Mouse (Mus musculus) hindbrain, postnatal 0 days (tissue): ENCODE measurements around the gene Ssc5d. TPM values are rescaled to one million over a fixed set of nuclear protein-coding genes. Genes with fewer than 3 reads are reported as not detected.

Experiments used
- ATAC-seq: fragments of 200-750 bp; cut with Nextera tagmentation; 2 replicates; pipeline ENCODE4 v1.8.0; 2017; ENCODE audit warnings: mild to moderate bottlenecking, moderate TSS enrichment, moderate library complexity
- DNase-seq: peaks from one replicate; pipeline ENCODE4 v3.0.0-alpha.2; 2015; ENCODE audit warnings: low spot score
- H3K27ac ChIP-seq: fragments of 300-500 bp; sonication (generic); 2 replicates; pipeline ENCODE4 v1.5.1; 2014; ENCODE audit warnings: mild to moderate bottlenecking
- H3K27me3 ChIP-seq: fragments of 300-500 bp; sonication (generic); 2 replicates; pipeline ENCODE4 v1.6.1; 2014; ENCODE audit warnings: low read length, mixed read lengths; ENCODE audit not compliant: insufficient read depth
- H3K36me3 ChIP-seq: fragments of 300-500 bp; sonication (generic); 2 replicates; pipeline ENCODE4 v1.6.1; 2014; ENCODE audit warnings: low read length, mixed read lengths; ENCODE audit not compliant: insufficient read depth
- H3K4me1 ChIP-seq: fragments of 300-500 bp; sonication (generic); 2 replicates; pipeline ENCODE4 v1.6.1; 2014; ENCODE audit warnings: antibody characterized with exemption, low read length, mixed read lengths; ENCODE audit not compliant: insufficient read depth
- H3K4me2 ChIP-seq: fragments of 300-500 bp; sonication (generic); 2 replicates; pipeline ENCODE4 v1.6.1; 2014; ENCODE audit warnings: low read depth, mild to moderate bottlenecking, low read length, moderate library complexity, mixed read lengths
- H3K4me3 ChIP-seq: fragments of 300-500 bp; sonication (generic); 2 replicates; pipeline ENCODE4 v1.5.1; 2014; ENCODE audit warnings: low read length
- H3K9ac ChIP-seq: fragments of 300-500 bp; sonication (generic); replicated peaks from 2 replicates; pipeline ENCODE4 v1.6.1; 2014; ENCODE audit warnings: mild to moderate bottlenecking, low read length, moderate library complexity, mixed read lengths
- H3K9me3 ChIP-seq: fragments of 300-500 bp; sonication (generic); 2 replicates; pipeline ENCODE4 v1.6.1; 2016; ENCODE audit warnings: low read length, mixed read lengths
- CTCF ChIP-seq: IDR thresholded peaks from 2 replicates; pipeline ENCODE4 v1.5.1; 2016; ENCODE audit warnings: antibody characterized with exemption, control low read depth, low read depth
- WGBS: fragments of 180-500 bp; shearing (Covaris S2); extraction: QIAGEN DNeasy Blood & Tissue Kit; methylation state at CpG from one replicate; pipeline ENCODE4 v1.1.7; 2014; 5-methylcytosine and 5-hydroxymethylcytosine counted together
- polyA plus RNA-seq: library from polyadenylated mRNA; unstranded; fragments of >200 nt; fragmentation: Nextera tagmentation; extraction: Ambion mirVana; gene quantifications from 2 replicates; pipeline ENCODE4 v1.2.1, GENCODE M21; 2015
- total RNA-seq: library from RNA; depleted of rRNA; stranded (reverse); fragments of >200 nt; gene quantifications from 2 replicates; pipeline ENCODE4 v1.2.3, GENCODE M21; 2014

The Ssc5d gene
- total and polyA plus RNA-seq, 2 experiments from 2014 or later = 1.0 to 2.5 TPM

DNA sequence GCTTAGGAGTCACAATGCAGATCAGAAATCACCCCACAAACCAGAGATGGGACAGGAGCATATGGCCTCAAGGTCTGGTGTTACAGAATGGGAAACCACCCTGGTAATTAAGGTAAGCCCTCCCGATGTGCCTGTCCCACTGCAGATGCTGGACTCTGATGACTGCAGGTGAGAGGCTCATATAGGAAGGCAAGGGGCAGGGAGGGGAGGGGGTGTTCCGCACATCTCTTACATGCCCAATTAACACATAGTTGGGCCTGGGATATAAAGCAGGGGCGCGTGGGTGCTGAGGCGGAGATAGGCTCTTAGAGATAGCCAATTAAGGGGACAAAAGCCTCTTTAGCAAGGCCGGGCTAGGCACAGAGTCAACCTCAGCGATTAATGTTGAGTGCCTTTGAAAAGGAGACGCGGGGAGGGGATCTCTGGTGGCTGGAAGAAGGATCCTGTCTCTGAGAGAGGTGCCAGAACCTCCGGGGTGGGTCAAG, 19.1 kb upstream of the Ssc5d start, which contains the start of gene Gm36210:
TSS of gene Gm36210 (minus strand) at position 51 of the 485 bp plus-strand sequence.
- Histone ChIP-seq H3K4me1 (no peaks in the 10 kb centered on the region), H3K9me3 (no peaks in the 10 kb centered on the region), H3K27ac (no peak within 1 kb of the TSS), H3K9ac (no peak within 1 kb of the TSS), H3K4me2 (no peak within 1 kb of the TSS), H3K27me3 (no peaks in the 10 kb centered on the region), H3K36me3 (no peaks in the 10 kb centered on the region), H3K4me3 (no peak within 1 kb of the TSS)
- DNase-seq = no peak
- TF ChIP-seq CTCF = no peak
- WGBS = 61% methylated on average over 10 of the region's 10 CpGs
- ATAC-seq = no peak

DNA sequence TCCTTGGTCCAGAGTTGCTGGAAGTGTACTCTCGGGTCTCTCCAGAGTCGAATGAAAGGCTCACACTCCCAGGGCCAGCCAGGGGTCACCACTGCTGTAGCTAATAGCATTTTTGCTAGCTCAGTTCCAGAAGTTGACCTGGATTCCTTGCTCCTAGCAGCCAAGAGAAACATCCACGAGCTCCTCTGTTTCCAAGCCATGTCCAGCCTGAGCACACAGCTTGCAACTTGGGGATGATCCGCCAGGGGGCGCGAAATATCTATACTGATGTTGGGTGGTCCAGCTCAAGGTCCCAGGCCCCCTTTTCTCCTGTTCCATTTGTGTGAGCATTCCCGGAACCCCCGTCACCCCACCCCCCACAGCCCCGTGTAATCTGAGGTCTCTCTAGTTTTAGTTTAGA, 14.0 kb upstream of the Ssc5d start:
- H3K4me3 ChIP-seq = no peak overlapping the region
- no peaks in the 10 kb centered on the region for H3K27me3 ChIP-seq
- no peak overlapping the region for H3K27ac ChIP-seq

GRCm38 (mm10) chr7:4912248-4912647, 13.3 kb upstream of the Ssc5d start:
- 67% methylated on average over 5 of the region's 5 CpGs for WGBS
- no peak for TF ChIP-seq CTCF
- ATAC-seq (no peak), DNase-seq (peak; percentile 48)
- Histone ChIP-seq H3K4me1 (peaks cover 10% of the 10 kb centered on the region), H3K9ac (no peak overlapping the region), H3K27ac (no peak overlapping the region), H3K4me3 (no peak overlapping the region), H3K4me2 (no peak overlapping the region), H3K36me3 (no peaks in the 10 kb centered on the region), H3K27me3 (no peaks in the 10 kb centered on the region), H3K9me3 (no peaks in the 10 kb centered on the region)

More for the DNA sequence above, 14.0 kb upstream of the Ssc5d start:
- no peaks in the 10 kb centered on the region for H3K36me3 ChIP-seq
- H3K9ac ChIP-seq = no peak overlapping the region
- no peak overlapping the region for H3K4me2 ChIP-seq
- DNase-seq (peak; percentile 72), ATAC-seq (no peak)
- peaks cover 7% of the 10 kb centered on the region for H3K4me1 ChIP-seq
- 29% methylated on average over 9 of the region's 9 CpGs for WGBS
- no peaks in the 10 kb centered on the region for H3K9me3 ChIP-seq
- TF ChIP-seq CTCF = peak; percentile 64; the same call in 1 of the 2 replicates

DNA sequence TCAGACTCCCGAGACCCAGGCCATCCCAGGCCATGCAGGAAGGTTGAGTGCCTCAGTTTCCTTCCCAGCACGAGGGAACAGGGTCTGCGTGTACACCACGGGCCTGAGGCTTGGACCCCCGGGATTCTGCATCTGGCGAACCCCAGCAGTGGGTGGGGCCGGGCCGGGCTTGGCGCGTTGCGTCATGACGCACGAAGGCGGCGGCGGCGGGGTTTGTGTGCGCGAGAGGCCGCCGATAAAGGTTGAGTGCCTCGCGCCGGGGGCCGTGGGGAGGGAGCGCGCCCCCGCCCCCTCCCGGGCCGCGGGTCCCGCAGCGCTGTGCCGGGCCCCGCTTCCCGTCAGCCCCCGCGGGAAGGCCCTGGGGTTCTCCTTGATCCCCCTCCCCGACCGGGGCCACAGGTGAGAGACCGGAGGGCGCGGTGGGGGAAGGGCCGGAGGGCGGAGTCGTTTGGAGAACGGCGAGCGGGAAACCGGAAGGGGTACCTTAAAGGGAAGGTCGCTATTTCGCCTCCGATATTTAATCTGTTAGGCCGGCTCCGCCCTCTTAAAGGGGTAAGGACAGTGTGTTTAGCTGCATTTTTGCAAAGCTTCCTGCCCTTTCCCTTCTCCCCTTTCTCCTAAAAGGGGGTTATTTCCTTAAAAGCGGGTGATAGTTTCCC, 10.4 kb upstream of the Ssc5d start, which contains the start of gene Zfp628:
TSS of gene Zfp628 (plus strand) at position 211 of the 659 bp plus-strand sequence.
- H3K36me3 ChIP-seq = peaks cover 20% of the 10 kb centered on the region; the same call in 1 of the 2 replicates
- no peak for TF ChIP-seq CTCF
- ATAC-seq = peak; percentile 92
- peak; percentile 97 for DNase-seq
- H3K9ac ChIP-seq = peak within 1 kb of the TSS; percentile 82
- peak within 1 kb of the TSS; percentile 98 for H3K27ac ChIP-seq
- peak within 1 kb of the TSS; percentile 78 for H3K4me2 ChIP-seq
- peaks cover 10% of the 10 kb centered on the region for H3K4me1 ChIP-seq
- no peaks in the 10 kb centered on the region for H3K9me3 ChIP-seq
- no peaks in the 10 kb centered on the region for H3K27me3 ChIP-seq
- peak within 1 kb of the TSS; percentile 80 for H3K4me3 ChIP-seq
- under 1% methylated on average over 43 of the region's 56 CpGs for WGBS

GRCm38 (mm10) chr7:4915669-4916416, 9.7 kb upstream of the Ssc5d start:
- no peak for TF ChIP-seq CTCF
- H3K36me3 ChIP-seq = peaks cover 27% of the 10 kb centered on the region; the same call in 1 of the 2 replicates
- no peaks in the 10 kb centered on the region for H3K9me3 ChIP-seq
- ATAC-seq (peak; percentile 48), DNase-seq (peak; percentile 62)
- peak overlapping the region; percentile 80 for H3K4me3 ChIP-seq
- peak overlapping the region; percentile 98 for H3K27ac ChIP-seq
- no peaks in the 10 kb centered on the region for H3K27me3 ChIP-seq
- peak overlapping the region; percentile 82 for H3K9ac ChIP-seq
- peaks cover 10% of the 10 kb centered on the region for H3K4me1 ChIP-seq
- 12% methylated on average over 14 of the region's 14 CpGs for WGBS
- peak overlapping the region; percentile 78 for H3K4me2 ChIP-seq

DNA sequence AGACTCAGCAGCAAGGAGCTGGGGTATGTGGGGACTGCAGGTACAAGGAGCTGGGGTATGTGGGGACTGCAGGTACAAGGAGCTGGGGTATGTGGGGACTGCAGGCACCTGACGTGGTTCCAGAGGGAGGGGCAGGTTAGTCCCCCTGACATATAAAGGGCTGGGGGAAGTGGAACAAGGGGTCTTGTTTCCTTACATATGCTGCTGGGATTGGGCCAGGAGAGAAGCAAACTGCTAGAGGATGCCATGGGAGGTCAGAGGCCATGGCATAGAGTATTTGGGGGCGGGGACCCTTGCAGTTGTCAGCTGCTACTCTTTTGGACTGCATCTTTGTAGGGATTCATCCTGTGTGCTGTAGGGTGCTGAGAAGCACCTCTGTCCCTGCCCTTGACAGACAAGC, 8.1 kb upstream of the Ssc5d start:
- no peak overlapping the region for H3K4me3 ChIP-seq
- no peak for ATAC-seq
- 93% methylated on average over 2 of the region's 2 CpGs for WGBS
- H3K4me1 ChIP-seq = peaks cover 19% of the 10 kb centered on the region
- no peak for TF ChIP-seq CTCF
- DNase-seq = no peak
- no peak overlapping the region for H3K9ac ChIP-seq
- peaks cover 28% of the 10 kb centered on the region; the same call in 1 of the 2 replicates for H3K36me3 ChIP-seq
- no peak overlapping the region for H3K27ac ChIP-seq
- H3K9me3 ChIP-seq = no peaks in the 10 kb centered on the region
- no peaks in the 10 kb centered on the region for H3K27me3 ChIP-seq
- no peak overlapping the region for H3K4me2 ChIP-seq
